Mouse (Mus musculus): ENCODE measurements around the gene Clic6. TPM values are rescaled to one million over a fixed set of nuclear protein-coding genes. Genes with fewer than 3 reads are reported as not detected.
A peak's percentile ranks its signal among the peaks of the same experiment; 100 is the strongest.
"Not testable (repeated sequence)": the region's sequence is repeated elsewhere in the genome, so short reads cannot be mapped to it uniquely, and the experiment has no call there.

The Clic6 gene
- polyA plus RNA-seq, 1 experiment, result not detected

DNA sequence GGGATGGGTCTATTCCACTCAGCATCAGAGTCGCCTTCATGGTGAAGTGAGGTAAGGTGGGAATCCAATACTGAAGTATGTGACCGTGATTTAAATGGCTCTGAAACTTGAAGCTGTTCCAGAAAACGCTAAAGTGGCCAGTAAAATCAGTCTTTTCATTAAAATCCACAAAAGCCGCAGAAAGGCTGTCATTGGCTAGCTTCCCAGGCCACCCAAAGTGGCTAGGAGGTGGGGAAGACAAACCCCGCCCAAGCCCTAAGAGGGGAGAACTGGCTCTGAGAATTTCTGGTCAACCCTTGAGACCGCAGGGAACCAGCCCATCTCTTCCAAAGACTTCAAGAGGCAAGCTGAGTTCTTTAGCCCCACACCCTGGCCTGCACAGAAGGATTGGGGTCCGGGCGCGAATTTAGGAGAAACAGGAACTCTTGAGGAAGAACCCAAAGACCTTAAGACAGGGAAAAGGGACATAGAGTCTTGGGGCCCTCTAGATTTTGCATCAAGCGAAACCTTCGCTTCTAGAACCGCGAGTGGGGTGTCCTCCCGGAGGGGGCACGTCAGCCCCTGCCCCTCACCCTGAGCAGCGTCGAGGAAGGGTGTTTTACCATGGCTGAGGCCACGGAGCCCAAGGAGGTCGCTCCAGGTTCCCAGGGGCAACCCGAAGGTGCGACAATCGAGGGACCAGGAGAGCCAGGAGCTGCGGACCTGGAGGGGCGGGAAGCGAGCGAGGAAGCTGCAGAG is 12.5 kb downstream of the Clic6 start:
- H3K27ac ChIP-seq (replicated peaks; ENCODE audit: low read depth, low read length), result no peak overlapping the region
- no peaks in the 10 kb centered on the region; the same call in 1 of the 2 replicates for H3K4me1 ChIP-seq (ENCODE audit: control insufficient read depth, insufficient read depth, insufficient read length, low read length)
- H3K4me3 ChIP-seq (ENCODE audit: insufficient read depth, low read depth, low read length), result peak overlapping the region; percentile 28; the same call in 1 of the 2 replicates

DNA sequence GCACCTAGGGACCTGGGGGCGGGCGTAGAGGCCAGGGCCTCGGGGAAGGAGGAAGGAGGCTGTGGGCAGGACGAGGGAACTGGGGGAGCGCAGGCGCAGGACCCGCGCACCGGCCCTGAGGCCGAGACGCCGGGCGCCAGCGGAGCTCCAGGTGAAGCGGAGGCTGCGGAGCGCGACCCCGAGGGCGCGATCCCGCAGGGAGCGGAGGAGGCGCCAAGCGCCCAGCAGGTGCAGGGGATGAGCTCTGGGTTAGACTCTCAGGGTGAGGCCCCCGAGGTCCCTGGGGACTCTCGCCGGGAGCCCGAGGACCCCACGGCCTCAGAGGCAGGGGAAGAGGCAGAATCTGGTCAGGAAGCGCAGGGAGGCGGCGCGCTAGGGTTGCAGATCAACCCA is 13.0 kb downstream of the Clic6 start:
- Histone ChIP-seq H3K27ac (replicated peaks; ENCODE audit: low read depth, low read length) (no peak overlapping the region), H3K4me1 (ENCODE audit: control insufficient read depth, insufficient read depth, insufficient read length, low read length) (no peaks in the 10 kb centered on the region; the same call in 1 of the 2 replicates), H3K4me3 (ENCODE audit: insufficient read depth, low read depth, low read length) (peak overlapping the region; percentile 28)

DNA sequence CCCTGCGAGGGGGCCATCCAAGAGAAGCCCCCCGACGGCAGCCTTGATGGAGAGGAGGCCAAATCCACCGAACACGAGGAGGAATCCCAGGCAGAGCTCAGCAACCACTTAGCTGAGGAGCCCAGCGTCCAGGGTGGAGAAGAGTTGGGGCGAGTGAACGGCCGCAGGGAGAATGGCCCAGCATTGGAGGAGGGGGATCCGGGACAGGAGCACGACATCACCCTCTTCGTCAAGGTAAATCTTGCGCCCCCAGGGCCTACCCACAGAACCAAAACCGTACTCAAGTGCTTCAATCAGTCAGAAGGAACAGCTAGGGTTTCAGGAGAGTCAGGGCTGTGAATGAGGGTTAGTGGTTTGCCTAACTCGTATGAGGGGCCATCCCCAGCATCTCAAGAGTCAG is 13.8 kb downstream of the Clic6 start:
- no peak overlapping the region for H3K4me3 ChIP-seq (ENCODE audit: insufficient read depth, low read depth, low read length)
- H3K27ac ChIP-seq (replicated peaks; ENCODE audit: low read depth, low read length), result no peak overlapping the region
- no peaks in the 10 kb centered on the region; the same call in 1 of the 2 replicates for H3K4me1 ChIP-seq (ENCODE audit: control insufficient read depth, insufficient read depth, insufficient read length, low read length)

DNA sequence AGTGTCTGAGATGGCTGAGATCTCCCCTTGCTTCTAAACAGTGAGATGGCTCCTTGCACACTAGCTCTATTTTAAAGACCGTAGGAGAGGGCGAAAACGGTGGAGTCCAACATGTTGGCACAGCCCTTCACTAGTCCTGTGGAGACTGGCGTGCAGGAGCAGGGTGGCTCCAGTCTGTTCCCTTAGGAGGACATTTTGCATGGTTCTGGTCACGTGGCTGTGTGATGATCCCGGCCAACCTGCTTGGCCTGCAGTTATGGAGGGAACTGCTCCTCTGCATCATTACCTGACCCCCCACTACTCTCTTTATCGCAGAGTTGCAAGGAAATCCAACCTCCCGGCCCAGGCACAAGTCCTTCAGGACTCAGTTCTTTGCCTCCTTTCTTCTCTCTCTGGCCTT is 15.0 kb downstream of the Clic6 start:
- Histone ChIP-seq H3K4me1 (ENCODE audit: control insufficient read depth, insufficient read depth, insufficient read length, low read length) (no peaks in the 10 kb centered on the region; the same call in 1 of the 2 replicates), H3K4me3 (ENCODE audit: insufficient read depth, low read depth, low read length) (no peak overlapping the region), H3K27ac (replicated peaks; ENCODE audit: low read depth, low read length) (no peak overlapping the region)

DNA sequence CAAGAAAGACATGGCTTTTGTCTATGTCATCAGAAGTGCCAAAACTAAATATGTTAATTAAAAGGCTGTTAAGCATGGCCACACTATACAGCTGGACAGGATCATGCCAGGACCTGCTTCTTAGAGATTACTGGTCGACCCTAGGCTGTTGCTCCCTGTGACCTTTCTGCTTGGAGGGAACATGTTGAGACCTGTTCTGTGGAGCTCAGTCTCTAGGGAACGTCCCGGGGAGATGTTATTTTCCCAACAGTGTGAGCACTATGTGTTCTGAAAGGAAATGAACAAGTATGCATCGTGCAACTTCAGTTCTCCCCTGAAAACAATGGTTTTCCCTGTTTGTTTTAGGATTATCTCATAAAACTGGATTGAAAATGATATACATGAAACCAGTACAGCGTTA is 17.6 kb downstream of the Clic6 start:
- Histone ChIP-seq H3K4me3 (ENCODE audit: insufficient read depth, low read depth, low read length) (no peak overlapping the region), H3K4me1 (ENCODE audit: control insufficient read depth, insufficient read depth, insufficient read length, low read length) (no peaks in the 10 kb centered on the region; the same call in 1 of the 2 replicates), H3K27ac (replicated peaks; ENCODE audit: low read depth, low read length) (no peak overlapping the region)

DNA sequence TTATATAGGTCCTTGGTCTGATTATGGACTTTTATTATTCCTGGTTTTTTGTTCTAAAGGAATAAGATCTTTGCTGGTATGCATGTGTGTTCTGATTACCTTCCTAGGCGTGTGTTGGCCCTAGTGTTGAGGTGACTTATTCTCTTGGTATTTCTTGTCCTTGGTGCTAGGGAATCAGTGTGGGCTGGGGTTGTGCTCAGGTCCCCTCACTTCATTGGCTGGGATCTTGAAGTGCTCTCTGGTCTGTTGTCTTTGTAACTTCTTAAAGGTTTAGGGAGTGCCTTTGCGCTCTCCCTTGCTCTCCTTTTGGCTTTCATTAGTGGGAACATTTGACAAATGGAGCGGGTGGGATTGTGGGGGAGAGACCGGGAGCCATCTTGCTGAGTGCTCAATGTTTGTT is 22.0 kb downstream of the Clic6 start:
- H3K4me3 ChIP-seq (ENCODE audit: insufficient read depth, low read depth, low read length), result no peak overlapping the region
- no peaks in the 10 kb centered on the region for H3K4me1 ChIP-seq (ENCODE audit: control insufficient read depth, insufficient read depth, insufficient read length, low read length)
- H3K27ac ChIP-seq (replicated peaks; ENCODE audit: low read depth, low read length), result no peak overlapping the region

DNA sequence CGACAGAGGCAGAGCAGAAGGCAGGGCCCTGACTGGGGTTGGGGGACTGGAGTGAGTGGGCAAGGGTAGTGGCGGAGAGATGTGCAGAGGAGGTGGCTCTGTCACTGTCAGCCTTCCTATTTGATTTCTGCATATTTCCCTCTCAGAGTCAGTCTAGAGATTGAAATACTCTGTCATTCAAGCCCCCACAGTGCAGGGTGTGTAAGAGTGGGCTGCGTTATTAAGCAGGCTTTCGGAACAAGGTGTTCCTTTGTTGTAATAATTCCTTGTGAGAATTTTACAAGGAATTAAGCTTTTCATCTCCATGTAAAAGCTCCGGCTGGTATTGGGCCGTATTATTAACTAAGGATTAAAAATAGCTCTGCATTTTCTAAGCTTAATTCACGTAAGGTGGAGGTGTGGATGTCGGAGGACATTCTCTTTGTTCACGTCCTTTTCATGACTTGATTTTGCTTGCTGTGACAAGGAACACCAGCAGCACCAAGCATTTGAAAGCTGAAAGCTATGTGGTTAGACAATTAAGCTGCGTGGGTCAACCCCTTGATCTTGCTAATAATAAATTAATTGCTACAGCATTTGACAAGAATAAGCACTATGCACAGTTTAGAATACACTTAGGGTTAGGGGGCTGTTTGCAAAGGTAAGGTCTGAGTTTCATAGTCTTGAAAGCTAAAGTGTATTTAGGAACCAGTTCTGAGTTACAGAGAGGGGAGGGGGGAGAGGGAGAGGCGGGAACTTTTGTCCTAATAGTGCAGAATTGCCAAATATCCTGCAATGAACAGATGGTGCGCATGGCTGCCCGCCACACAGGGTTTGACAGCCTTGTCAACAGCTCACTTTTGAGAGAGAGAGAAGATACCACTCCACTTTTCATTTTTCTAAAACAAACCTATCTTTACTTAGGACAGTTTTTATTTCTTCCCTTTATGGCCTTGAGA is 25.6 kb downstream of the Clic6 start:
- Histone ChIP-seq H3K27ac (replicated peaks; ENCODE audit: low read depth, low read length) (no peak overlapping the region), H3K4me3 (ENCODE audit: insufficient read depth, low read depth, low read length) (no peak overlapping the region), H3K4me1 (ENCODE audit: control insufficient read depth, insufficient read depth, insufficient read length, low read length) (no peaks in the 10 kb centered on the region)

DNA sequence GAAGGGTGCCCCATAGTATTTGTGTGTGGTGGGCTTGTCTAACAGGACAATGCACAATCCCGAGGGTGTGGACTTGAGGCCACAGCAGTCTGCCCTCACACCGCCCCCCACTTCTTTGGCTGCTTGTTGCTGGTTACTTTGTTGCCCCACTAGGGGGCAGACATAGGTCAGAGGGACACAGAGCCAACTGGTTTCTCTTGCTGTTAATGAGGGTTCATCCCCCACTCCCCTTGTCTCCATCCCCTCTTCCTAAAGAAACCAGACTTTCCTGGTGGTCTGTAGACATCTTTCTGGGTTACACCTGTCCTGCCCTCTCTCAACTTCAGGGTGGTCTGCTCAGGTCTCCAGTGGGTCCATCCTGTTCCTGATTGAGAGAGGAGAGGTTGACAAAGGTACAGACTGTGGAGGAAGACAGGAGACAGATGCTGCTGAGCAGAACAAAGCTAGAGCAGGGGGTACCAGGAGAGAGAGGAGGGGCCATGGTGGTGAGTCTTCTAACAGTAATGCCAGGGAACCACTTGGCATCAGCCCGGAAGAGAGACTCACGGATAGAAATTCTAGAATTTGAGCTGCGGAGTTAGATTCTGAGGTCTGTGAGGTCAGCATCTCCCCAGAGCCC is 26.3 kb downstream of the Clic6 start:
- H3K4me3 ChIP-seq (ENCODE audit: insufficient read depth, low read depth, low read length), result no peak overlapping the region
- no peak overlapping the region for H3K27ac ChIP-seq (replicated peaks; ENCODE audit: low read depth, low read length)
- H3K4me1 ChIP-seq (ENCODE audit: control insufficient read depth, insufficient read depth, insufficient read length, low read length), result no peaks in the 10 kb centered on the region

DNA sequence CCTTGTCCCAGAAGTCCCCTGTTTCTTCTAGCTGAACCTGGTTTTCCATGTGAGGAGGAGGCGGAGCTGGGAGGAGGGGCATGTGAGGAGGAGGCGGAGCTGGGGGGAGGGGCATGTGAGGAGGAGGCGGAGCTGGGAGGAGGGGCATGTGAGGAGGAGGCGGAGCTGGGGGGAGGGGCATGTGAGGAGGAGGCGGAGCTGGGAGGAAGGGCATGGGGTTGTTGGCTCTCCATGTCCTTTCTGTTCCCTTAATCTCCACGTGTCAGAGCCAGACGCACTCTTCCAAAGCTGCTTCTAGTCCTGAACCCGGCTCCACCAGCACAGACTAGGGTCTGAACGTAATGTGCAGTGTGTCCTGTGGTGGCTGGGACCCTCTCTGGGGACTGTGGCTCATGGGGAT is 29.4 kb downstream of the Clic6 start:
- H3K4me1 ChIP-seq (ENCODE audit: control insufficient read depth, insufficient read depth, insufficient read length, low read length); H3K27ac ChIP-seq (replicated peaks; ENCODE audit: low read depth, low read length); H3K4me3 ChIP-seq (ENCODE audit: insufficient read depth, low read depth, low read length): not testable (repeated sequence)

DNA sequence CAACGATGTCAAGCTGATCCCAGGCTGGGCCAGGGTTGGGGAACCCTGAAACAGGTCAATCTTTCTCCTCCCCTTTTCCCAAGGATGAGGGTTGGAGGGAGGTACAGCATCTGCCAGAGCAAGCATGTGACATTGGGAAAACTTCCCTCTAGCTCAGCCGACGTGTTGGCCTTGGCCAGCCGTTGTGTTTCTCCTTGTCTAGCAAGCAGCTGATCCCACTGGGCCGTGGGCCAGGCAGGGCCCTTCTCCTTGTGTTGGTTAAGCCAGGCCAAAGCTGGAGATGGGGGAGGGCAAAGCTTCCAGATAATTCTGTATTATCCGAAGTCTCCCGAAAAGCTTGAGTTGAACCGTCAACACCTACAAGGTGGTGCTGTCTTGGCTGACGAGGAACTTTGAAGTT is 30.6 kb downstream of the Clic6 start:
- H3K4me1 ChIP-seq (ENCODE audit: control insufficient read depth, insufficient read depth, insufficient read length, low read length), result no peaks in the 10 kb centered on the region
- no peak overlapping the region for H3K4me3 ChIP-seq (ENCODE audit: insufficient read depth, low read depth, low read length)
- H3K27ac ChIP-seq (replicated peaks; ENCODE audit: low read depth, low read length), result no peak overlapping the region

DNA sequence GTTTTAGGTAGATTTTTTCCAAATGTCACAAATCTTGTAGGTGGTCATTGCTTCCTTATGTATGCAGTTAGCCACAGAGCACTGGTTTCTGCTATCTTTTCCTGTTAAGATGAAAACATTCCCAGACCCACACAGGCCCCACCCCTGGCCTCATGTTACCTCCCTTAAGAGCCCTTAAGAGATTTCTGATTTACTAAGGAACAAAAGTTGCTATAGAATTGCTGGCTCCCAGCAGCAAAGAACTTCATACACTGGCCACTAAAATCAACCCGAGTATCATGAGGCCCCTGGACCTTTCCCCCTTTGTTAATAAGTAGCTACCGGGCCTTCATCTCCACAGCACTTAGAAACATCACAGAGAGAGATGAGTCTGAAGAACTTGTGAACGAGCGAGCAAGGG is 33.2 kb downstream of the Clic6 start:
- H3K4me1 ChIP-seq (ENCODE audit: control insufficient read depth, insufficient read depth, insufficient read length, low read length), result no peaks in the 10 kb centered on the region
- no peak overlapping the region for H3K27ac ChIP-seq (replicated peaks; ENCODE audit: low read depth, low read length)
- no peak overlapping the region for H3K4me3 ChIP-seq (ENCODE audit: insufficient read depth, low read depth, low read length)

DNA sequence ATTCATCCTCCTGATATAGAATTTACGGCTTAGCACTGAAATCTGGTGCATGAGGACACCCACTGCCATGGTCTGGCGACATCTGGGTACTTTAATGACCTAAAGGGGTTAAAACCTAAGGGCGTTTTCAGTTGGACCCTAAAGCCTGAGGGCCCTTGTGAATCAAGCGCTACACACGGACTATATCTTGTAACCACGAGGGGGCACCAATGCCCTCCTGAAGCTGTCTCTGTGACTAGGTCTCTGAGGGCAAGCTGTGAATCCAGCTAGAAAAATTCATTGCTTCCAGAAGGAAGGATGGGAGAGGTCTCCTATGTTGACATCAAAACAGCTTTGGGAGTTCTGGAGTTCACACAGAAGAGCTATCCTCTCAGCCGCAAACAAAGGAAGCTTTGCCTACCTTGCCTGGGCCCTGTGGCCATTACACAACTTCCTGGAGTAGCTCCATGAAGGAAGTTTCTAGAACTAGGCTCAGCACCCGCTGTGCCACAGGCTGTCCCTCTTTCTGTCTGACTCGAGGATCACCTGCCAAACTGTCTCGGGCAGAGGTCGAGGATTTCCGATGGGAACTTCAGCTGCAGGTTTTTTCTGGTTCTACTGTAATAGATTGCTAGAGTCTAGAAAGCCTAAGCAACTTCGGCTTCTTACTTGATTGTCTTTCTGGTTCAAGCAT is 34.4 kb downstream of the Clic6 start:
- H3K4me1 ChIP-seq (ENCODE audit: control insufficient read depth, insufficient read depth, insufficient read length, low read length), result no peaks in the 10 kb centered on the region
- H3K27ac ChIP-seq (replicated peaks; ENCODE audit: low read depth, low read length), result no peak overlapping the region

DNA sequence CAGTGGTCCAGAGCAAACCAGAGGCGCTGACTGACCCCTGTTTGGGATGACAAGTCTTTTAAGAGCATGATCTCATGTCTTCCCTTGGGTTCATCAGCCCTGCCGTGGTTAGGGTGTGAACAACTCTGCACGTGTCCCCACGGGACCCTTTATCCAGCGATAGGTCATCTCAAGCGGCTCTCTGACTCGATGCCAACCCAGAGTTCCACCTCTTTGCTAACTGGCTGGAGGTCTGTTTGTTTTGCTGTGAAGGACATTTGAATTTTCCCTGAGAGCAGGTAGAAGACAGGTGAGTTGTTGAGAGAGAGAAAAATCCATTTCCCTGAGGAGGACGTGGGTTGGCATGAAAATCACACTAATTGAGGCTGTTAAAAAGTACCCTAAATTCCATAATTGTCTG is 37.8 kb downstream of the Clic6 start:
- Histone ChIP-seq H3K4me3 (ENCODE audit: insufficient read depth, low read depth, low read length) (no peak overlapping the region), H3K27ac (replicated peaks; ENCODE audit: low read depth, low read length) (no peak overlapping the region), H3K4me1 (ENCODE audit: control insufficient read depth, insufficient read depth, insufficient read length, low read length) (no peaks in the 10 kb centered on the region)

More for the DNA sequence above, 34.4 kb downstream of the Clic6 start:
- no peak overlapping the region for H3K4me3 ChIP-seq (ENCODE audit: insufficient read depth, low read depth, low read length)

DNA sequence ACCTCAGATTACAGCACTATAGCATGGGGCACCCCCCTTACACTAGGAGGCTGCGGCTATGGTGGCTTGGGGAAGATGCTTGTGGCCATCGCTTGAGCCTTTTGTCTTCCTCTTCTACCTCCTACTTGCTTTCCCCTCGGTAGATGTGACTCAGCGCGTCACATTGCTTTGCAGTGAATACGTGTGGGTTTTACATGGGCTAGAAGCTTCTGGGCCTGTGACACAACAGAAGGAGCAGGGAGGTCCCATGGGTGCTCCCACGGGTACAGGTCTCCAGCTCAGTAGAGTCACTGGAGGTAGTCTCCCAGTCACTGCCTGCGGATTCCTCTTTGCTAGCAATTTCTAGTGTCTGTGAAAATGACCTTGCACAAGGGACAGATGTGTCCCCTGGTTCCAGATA is 39.1 kb downstream of the Clic6 start:
- Histone ChIP-seq H3K4me1 (ENCODE audit: control insufficient read depth, insufficient read depth, insufficient read length, low read length) (no peaks in the 10 kb centered on the region), H3K4me3 (ENCODE audit: insufficient read depth, low read depth, low read length) (no peak overlapping the region), H3K27ac (replicated peaks; ENCODE audit: low read depth, low read length) (no peak overlapping the region)

DNA sequence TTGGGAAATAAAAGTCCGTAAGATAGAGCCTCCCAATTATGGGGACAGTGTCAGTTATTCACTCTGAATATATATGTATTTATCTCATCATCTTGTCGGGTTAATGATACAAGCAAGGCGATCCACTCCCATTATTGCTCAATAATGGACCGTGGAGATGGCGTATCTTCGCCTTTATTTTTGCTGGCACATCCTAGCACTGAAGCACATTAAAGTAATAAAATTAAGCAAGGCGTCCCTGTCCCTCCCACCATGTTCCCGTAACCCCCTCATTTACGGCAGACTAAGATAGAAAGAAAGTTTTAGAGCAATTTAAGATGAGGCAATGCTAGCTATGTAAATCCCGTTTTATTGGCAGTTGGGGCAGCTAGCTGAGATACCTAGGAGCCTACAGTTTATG is 40.4 kb downstream of the Clic6 start:
- no peak overlapping the region for H3K4me3 ChIP-seq (ENCODE audit: insufficient read depth, low read depth, low read length)
- H3K27ac ChIP-seq (replicated peaks; ENCODE audit: low read depth, low read length), result no peak overlapping the region
- no peaks in the 10 kb centered on the region for H3K4me1 ChIP-seq (ENCODE audit: control insufficient read depth, insufficient read depth, insufficient read length, low read length)
